Mouse (Mus musculus) spleen, postnatal 36 days (tissue): ENCODE results near the gene Ntrk2.
A peak's percentile ranks its signal among the peaks of the same experiment; 100 is the strongest.

ENCODE experiments used
- DNase-seq, 2 experiments: peaks; one replicate each; pipeline ENCODE4 v3.0.0; 2022; ENCODE audit warnings: low spot score in 2 of 2, mixed read lengths in 1 of 2

Ntrk2 gene

DNA sequence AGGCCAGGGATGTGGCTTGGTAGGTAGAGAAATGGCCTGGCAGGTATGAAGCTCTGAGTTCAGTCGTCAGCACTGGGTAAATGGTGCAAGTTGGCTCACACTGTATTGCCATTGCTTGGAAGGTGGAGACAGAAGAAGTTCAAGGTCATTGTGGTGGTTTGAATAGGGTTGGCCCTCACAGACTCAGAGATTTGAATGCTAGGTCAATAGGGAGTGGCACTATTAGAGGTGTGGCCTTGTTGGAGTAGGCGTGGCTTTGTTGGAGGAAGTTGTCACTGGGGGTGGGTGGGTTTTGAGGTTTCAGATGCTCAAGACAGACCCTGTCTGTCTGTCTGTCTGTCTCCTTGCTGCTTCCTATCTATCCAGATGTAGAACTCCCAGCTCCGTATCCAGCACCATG lies 159.5 kb downstream of the Ntrk2 start:
- no peak for DNase-seq

DNA sequence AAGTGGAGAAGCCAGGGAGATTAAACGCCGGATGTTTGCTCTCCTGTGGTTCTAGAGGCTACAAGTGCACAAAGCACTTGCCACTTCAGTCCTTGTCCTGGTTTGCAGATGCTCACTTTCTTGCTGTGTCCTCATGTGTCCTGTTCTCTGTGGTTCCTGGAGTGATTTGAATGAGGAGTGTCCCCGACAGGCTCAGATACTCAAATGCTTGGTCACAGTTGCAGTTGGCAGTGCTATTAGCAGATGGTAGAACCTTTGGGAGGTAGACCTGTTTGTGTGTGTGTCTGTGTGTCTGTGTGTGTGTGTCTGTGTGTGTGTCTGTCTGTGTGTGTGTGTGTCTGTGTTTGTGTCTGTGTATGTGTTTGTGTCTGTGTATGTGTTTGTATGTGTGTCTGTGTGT lies 160.1 kb downstream of the Ntrk2 start:
- no peak for DNase-seq

DNA sequence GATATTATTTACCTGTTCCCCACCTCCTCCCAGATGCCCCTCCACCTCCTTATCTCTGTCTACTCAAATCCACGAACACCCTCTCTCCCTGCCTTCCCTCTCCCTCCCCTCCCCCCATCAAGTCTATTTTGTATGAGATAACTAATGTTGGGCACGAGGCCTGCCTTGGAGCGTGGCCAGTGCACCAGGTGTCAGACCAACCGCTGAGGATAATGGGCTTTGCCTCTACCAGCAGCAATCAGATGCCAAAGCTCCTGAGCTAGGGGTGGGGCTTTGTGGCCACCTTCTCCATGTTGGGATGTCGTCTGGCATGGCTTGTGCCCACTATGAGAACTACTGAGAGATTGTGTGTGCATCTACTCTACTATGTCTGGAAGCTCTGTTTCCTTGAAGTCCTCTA lies 161.8 kb downstream of the Ntrk2 start:
- DNase-seq: no peak

DNA sequence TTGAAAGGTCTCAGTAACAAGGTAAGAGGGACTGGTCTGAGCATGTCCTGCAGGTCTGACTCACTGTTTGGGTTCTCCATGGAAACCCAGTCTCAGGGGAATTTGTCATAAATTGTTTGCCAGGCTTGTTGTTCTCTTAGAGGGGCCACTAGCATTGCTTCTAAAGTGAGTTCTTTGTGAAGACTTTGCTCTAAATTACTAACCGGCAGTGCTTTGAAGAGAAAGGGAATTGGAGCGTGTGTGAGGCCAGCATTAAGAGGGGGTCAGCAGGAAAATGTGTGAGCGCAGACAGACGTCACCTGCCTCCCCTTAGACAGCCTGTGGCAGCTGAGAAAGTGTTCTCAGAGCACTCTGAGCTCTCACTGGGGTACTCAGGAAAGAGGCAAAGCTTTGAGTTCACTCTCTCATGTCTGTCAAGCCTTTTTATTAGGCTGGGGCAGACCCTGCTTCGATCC lies 165.1 kb downstream of the Ntrk2 start:
- DNase-seq: no peak

DNA sequence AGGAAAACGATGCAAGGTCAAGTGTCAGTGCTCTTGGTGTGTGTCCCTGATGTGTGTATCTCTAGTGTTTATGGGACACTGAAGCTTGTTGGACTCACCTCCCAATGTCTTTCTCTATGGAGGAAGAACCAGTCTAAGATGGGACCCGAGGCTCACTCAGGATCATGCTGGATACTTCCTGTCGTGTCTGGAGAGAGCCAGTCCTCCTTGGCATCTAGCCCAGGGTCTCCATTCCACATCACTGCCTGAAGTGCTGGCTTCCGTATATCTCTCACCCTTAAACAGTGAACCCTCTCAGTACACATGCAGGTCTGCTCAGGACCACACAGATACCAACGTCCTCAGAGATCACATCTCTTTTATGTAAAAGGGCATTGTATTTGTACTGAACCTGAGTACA lies 166.1 kb downstream of the Ntrk2 start:
- no peak for DNase-seq

DNA sequence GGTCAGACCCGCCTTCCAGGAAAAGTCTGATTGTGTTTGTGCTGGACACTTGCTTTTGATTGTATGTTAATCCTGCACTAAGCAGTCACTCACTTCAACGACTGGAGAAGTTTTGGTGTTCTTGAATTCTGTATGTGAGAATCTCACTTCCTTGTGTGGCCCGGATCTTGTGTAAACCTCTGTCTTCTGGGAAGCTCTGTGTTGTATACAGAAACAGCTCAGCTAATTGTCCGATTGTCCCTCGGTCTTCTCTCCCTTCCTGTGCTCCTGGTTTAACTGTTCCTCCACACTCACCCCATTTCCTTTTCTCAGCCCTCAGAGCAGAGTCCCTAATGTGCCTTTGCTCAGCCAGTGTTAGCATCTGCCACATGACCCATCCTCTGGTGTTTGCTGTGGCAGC lies 190.1 kb downstream of the Ntrk2 start:
- DNase-seq: no peak

DNA sequence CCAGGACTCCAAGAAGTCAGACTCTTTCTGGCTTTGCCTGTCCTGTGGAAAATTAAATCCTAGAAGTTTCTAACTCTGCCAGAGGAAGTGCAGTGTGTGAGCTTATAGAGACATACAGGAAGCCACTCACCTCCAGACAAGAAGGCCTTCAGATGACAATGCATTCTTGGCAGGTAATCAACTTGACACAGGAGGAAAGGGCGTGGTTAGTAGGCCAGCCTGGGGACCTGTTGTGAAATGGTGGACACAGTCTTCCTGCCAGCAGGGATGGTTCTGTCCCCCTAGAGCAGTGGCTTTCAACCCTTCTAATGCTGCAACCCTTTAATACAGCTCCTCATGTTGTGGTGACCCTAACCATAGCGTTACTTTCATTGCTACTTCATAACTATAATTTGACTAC lies 191.4 kb downstream of the Ntrk2 start:
- no peak for DNase-seq

DNA sequence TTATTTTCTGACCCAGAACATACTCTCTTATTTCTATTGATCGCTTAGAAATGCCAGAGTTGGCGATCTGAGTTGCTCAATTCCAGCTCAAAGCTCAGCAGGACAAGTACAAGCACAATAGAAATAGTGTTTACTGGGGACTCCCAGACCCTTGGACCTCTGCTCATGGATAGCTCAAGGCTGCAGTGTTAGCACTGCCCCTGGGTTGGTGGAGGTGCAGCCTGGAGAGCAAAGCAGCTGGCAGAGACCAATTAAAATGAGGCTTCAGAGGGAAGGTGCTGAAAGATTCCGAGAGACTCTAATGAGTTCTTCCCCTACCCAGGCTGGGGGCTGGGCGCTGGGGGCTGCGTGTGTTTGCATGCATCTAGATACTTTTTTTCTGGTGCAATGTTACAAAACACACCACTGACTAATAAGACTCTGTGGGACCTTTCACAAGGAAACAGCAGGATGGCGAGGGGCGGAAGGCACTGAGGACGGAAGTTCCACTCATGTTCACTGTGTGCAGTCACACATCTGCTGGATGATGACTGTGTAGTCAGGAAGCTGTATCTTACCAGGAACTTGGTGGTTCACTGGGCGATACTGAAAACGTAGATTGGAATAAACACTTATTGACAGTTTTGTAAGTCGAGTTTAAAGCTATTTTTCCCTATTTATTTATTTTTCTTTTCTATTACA lies 193.1 kb downstream of the Ntrk2 start:
- no peak for DNase-seq

DNA sequence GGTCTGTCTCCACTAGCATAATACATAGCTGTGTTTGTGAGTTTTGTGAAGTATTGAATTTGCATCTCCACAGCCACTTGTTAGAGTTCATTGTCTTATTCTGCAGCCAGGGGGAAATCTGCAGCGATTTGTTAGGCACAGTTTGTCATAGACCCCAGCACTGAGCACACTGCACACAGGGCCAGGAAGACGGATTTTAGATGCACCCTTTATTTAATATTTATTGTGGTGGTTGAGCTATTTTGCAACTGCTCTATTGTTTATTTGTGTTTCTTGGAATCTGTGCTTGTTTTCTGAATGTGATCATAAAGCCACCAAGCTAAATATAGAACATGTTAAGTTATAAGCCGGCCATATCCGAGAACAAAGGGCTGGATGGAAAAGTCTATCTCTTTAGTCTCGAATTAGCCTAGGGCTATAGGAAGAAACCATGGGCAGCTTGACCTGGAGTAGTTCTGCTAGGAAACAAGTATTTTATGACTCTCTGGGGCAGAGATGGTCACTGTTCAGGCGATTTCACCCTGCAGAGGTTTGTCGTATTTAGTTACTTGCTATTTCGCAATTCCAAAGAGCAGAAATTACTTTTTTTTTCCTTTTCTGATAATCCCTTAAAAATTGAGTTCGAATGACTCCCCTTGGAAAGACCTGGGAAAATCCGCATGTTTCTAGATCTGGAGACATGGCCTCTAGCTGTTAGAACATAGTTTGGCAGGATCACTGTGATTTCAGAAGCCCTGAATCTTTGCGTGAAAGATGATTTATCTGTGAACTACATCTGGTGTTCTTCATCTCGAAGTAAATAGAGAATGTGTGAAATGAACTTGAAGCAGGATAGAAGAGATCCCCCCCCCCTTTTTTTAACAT lies 196.8 kb downstream of the Ntrk2 start:
- DNase-seq: no peak

DNA sequence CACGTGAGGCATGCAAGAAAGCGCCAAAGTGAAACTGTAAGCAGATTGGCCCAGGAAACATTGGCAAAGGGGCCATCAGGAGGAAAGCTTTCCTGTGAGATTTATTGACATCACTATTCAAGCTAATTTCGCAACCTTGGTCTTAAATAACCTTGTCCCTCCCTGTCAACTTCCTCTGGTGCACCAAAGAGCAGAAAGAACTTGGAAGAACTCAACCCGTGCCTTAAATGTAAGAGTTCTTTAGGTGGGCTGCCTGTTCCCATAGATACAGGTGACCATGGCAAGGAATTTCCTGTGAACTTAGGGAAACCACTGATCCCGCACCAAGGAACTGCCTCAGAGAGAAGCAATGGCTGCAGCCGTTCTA lies 197.4 kb downstream of the Ntrk2 start:
- DNase-seq: no peak

DNA sequence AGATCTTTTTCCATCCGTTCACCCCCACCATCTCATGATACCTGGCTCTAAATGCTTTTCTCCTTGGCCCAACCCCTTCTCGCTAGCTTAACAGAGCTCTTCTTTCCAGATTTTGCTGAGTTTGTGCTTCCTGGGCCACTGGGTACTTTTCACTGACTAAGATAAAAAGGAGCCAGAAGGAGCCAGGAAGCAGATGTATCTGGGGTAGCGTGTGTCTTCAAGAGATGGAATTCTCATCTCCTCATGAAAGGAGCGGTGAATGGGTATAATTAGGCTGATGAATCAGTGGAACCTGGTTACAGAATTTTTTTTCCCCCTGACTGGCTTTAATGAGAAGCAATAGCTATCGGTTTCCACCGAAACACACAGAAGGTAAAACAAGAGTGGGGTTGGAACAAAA lies 198.2 kb downstream of the Ntrk2 start:
- no peak for DNase-seq

DNA sequence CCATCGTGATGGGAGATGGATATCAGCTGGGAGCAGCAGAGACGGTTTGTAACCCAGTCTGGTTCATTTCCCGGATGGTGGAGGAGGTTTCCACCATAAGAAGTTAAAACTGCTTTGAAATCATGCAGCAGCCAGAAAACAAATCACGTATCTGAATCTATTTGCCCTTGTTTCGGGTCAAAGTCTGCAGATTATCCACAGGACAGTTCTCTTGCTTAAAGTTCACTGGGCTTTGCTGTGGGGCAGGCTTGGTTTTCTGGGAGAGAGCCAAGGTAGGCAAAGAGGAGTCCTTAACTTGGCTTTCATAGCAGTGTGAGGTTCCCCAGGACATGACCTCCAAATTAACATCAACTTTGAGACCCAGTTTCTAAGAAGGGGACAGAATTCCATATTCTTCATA lies 203.5 kb downstream of the Ntrk2 start:
- DNase-seq: no peak

DNA sequence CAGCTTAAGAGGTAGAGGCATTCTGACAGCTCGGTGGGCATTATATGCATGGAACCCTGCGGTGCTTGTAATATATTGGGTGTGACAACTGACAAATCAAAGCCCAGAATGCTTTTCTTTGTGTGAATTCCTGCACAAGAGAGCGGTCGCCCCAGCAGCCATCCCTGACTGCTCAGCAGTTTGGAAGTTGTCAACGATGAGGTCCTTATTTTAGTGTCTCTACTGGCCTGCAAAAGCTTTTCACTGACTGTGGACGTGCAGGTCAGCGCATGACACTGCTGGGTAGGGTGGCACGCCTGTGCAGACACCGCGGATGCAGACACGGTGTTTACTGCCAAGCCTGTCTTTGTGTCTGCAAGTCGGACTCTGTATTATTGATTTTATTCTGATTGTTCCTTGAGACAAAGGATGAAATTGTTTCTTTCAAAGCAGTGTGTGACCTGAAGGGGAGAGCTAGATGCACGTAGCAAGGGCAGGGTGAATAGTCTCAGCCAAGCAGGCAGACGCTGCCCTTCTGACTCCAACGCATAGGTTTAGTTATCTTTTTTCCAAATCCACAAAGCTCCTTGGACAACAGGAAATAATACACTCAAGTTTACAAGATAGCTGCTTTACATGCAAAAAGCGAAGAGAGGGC lies 204.6 kb downstream of the Ntrk2 start:
- no peak for DNase-seq

DNA sequence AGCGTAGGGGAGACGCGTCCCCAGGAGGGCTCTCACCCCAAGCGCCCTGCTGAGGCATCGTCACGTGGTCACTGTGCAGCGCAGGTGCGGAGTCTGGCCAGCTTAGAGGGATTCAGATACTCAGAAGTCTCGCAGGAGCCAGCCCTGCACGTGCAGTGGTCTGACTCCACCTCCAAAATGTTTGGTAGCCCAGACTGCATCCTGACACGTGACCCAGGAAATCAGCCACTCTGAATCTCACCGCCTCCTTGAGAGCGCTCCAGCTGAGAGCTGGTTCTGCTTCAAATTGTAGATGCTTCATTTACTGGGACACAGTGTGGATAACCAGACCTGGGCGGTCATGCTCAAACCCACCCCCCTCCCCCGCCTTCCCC lies 205.1 kb downstream of the Ntrk2 start:
- peak; percentile 3 to 13 for DNase-seq

DNA sequence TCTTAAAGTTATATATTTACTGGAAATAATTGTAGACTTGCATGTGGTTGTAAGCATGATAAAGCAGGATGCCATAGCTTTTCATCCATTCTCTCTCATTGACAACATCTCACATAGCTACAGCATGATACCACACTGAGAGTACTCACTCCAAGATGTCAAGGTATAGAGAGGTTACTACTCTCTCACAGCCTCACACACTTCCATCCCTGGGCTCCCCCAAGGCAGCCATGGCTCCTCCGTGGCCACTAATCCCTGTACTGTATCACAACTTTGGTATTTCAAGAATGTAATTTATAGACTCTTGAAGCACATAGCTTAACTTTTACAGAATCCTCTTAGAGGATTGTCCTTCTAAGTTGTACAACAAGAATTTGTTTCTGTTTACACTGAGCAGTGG lies 209.0 kb downstream of the Ntrk2 start:
- no peak for DNase-seq

DNA sequence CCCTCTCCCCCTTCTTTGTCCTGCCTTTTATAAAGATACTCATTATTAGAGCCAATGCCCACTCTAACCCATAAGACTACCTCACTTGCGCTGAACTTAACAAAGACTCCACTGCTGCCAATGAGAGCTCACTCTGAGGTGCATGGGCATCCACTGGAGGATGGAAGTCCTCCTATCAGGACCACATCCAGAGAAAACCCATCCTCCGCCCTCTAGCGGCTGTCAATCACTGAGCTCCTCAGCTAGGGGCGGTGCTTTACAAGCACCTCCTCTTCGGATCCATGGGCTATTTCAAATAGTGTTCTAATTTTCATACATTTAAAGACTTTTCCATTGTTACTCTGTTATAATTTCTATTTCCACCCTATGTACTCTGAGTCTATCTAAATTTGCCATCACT lies 210.8 kb downstream of the Ntrk2 start:
- DNase-seq: no peak

DNA sequence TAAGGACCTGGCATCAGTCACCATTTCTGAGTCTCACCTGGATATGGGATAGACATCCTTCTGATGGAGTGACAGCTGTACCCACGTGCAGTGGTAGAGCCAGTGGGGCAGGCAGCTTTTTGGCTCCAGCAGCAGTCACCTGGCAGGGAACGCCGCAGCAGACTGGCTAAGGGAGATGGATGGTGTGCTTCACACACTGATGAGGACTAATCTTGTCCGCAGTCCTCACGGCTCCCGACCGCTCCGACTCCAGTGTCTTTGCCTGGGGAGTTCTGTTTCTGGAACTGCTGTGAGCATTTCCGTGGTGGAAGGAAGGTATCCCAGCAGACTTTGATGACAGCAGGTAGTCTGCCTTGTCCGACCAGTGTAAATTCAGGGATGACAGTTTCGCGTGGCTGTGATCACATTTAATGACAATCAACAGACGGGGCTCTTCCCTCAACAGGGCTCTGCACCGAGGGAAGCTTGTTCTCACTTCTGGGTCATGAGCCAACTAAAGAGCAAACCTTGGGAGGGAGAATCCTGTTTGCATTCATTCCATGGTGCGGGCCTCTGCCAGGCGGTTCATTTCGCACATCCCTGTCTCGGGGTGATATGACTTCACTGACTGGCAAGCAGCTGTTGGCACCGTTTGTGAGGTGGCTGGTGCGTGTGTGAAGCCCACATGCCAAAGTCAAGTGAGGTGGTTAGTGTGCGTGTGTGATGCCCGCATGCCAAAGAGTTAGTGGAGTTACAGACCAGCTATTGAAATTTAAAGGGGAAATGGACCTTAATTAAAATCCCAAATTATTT lies 216.1 kb downstream of the Ntrk2 start:
- no peak for DNase-seq

DNA sequence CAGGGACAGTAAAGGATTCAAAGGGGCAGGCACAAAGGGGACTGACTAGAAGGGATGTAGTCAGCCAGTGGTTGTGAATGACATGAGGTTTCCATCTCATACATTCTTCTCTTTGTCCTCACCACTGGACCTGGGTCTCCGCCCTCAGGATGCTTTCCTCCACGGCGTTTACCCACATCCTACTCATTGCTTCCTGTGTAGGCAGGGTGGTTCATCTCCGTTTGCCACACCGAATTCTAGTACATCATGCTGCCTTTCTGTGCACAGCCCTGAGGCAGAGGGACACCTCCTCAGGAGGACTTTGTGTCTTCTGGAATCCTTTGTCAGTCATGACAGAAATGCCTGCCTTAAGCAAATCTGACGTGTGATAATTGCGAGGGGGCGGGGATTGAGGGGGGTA lies 219.3 kb downstream of the Ntrk2 start:
- DNase-seq: peak; percentile 2 to 4

DNA sequence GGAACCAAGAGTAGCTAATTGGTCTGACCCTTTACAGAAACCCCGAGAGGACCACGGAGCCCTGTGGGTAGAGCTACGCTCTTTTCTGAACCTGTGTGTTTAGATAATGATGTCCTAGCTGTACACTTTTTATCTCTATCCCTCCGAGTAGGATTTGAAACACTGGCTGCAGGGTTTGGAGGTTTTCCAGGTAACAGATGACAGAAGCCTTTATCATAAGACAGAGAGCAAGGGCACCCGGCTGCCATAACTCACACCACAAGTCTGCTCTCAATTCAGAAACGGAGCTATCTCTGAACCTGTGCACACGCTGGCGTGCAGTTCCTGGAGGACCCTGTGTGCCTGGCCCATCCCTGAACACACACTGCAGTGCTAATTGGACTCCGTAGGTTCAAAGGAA lies 221.1 kb downstream of the Ntrk2 start:
- no peak for DNase-seq

DNA sequence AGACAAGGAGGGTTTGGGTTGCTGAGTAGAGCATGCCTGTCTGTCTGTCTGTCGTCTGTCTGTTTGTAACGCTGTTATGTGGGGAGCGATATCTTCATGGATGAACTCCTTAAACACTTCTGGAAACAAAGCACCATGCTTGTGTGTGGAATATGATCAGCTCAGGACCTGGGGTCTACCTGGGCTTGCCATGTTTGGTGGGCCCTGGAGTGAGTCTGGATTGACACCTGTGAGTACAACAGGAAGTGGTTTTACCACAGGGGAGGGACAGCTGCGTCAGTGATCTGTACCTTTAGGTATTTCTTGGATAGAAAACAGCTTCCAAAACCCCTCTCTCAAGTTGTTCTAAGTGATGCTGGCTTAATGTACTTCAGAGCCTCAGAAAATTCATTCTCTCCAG lies 222.2 kb downstream of the Ntrk2 start:
- no peak for DNase-seq

DNA sequence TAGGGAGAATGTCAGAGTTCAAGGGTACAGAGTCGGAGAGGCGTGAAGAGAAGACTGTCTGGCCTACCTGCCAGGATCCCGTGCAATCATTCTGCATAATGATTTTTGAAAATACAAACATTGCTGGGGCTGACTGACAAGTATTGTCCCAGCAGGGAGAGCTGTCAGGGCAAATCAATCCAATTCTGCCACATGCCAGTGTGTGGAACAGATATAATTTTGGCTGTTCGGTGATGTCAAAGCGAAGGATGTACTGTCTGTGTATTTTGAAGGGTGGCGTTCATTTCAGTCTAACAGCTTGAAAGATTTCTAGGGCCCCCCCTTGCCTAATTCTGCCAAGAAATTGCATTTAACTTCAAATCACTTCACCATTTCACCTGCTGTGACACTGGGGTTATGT lies 224.2 kb downstream of the Ntrk2 start:
- DNase-seq: no peak
